Mouse (Mus musculus) cerebellum, adult 2 months (tissue): Measurements from ENCODE around the gene Fis1.

Experiments used
- CTCF ChIP-seq: fragments of 200-500 bp; IDR thresholded peaks from 2 replicates; pipeline ENCODE4 v1.5.1; 2011; ENCODE audit warnings: low read depth, mild to moderate bottlenecking, control low read depth, low read length, moderate library complexity, borderline replicate concordance; ENCODE audit not compliant: insufficient read depth
- POLR2A ChIP-seq: fragments of 200-500 bp; IDR thresholded peaks from 2 replicates; pipeline ENCODE4 v1.6.1; 2011; ENCODE audit warnings: low read length, control low read depth, borderline replicate concordance; ENCODE audit not compliant: insufficient read depth

DNA sequence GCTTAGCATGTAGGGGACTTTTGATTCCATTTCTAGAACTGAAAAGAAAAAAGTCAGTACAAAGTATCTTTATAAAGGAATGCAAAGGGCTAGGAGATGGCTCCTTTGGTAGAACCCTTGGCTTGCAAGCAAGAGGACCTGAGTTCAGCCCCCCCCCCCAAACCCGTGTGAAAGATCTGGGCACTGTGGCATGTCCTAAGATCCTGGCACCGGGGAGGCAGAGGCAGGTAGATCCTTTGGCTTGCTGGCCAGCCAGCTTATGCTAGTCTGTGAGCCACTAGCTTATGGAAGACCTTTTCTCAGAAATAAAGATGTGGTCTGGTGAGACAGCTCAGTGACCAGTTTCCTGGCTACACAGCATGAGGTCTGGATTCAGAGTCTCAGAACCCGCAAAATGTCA lies 38.9 kb upstream of the Fis1 start:
- TF ChIP-seq CTCF = no peak
- no peak for TF ChIP-seq POLR2A
